Mouse (Mus musculus) CD4-positive helper T cell, adult 2 months (primary cell): Measurements from ENCODE around the gene Spsb4.

Experiments used
- DNase-seq: peaks from one replicate; pipeline ENCODE4 v3.0.0-alpha.2; 2012; ENCODE audit warnings: low read depth, missing footprints, low spot score

The Spsb4 gene

DNA sequence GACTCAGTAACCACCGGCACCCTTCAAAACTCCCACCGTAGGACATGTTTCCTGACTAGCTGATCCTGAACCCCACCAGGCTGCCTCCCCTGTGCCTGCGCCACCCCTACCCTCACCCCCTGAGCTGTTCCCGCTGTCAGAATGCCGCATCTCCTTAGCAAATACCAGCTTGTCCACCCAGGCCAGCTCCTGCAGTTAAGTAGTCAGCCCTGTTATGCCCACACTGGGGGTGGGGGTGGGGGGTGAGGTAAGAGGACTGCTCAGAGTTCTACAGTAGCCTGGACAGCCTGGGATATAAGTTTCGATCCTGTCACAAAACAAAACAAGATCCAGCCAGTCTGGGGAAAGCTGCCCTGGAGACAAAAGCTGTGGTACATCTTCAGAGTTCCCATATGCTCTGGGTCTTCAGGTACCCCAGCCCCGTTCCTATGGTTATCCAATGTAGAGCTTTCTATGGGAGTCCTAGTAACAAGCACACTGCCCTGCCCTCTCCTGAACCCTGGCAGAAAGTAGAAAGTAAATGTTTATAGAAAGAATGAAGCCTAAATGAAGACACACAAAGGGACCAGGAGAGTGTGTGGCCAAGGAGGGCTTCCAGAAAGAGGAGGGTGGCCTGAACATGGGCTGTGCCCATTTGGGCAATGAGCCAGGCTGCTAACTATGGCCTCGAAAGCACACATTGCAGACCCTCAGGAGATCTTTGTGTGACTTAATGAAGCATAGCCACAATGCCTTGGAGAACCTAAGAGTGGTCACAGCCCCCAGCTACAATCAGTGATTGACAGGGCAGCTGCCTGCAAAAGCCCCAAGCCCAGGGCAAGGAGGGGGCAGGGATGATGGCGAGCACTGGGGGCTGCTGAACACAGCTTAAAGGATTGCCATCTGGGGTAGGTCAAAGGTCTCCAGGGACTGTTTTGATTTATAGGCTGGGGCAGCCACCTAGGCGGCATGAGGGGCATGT lies 38.3 kb downstream of the Spsb4 start:
- DNase-seq: no peak

DNA sequence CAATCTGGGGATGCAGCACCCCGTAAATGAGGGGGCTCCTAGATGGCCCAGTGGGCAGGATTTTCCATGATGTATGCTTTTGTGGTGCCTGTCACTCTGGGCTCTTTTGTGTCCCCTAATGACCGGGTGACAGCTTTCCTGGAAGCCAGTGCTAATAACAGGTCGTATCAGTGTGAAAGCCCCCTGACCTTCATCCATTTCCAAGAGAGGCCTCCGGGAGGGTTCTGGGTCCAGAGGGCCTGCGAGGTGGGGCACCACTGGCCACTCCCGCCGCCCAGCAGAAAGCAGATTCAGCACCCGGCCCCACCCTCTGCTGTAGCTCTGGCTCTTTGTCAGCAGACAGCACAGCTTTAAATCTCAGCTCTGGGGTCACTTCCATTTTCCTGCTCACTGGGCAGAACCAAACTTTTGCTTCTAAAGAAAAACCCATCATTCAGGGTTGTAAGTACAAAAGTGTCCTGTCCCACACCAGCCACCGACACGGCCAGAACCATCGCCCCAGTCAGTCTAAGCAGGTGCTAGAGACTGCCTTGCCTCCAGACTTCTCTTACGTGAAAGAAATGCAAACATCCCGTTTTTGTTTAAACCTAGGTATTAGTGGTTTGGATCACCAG lies 39.1 kb downstream of the Spsb4 start:
- DNase-seq: no peak

DNA sequence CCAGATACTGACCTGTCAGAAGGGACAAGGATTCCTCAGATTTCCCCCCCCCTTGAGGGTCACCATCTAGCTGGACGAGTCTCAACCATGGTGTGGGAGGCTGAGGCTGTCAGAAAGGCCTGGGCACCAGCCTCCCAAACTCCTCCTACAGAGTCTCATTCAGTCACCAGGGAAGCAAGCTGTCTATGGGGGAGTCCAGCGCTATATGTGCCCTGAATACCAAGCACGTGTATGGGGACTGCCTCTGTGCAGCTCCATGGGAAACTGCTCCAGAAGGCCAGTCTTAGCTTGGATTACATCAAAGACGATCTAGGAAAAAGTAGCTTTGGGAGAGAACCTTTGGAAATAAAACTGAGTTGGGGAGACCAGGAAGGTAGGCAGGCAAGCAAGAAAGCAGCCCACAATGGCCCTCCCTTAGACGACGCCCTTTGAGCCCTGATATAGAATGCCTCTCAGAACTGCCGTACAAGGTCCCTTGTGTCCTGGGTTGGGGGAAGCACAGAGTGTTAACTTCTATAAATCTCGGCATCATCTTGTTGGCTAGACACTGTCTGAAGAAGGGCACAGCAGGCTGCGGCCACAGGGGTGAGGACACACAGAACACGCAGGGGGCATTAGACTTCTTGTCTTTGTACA lies 40.4 kb downstream of the Spsb4 start:
- no peak for DNase-seq

DNA sequence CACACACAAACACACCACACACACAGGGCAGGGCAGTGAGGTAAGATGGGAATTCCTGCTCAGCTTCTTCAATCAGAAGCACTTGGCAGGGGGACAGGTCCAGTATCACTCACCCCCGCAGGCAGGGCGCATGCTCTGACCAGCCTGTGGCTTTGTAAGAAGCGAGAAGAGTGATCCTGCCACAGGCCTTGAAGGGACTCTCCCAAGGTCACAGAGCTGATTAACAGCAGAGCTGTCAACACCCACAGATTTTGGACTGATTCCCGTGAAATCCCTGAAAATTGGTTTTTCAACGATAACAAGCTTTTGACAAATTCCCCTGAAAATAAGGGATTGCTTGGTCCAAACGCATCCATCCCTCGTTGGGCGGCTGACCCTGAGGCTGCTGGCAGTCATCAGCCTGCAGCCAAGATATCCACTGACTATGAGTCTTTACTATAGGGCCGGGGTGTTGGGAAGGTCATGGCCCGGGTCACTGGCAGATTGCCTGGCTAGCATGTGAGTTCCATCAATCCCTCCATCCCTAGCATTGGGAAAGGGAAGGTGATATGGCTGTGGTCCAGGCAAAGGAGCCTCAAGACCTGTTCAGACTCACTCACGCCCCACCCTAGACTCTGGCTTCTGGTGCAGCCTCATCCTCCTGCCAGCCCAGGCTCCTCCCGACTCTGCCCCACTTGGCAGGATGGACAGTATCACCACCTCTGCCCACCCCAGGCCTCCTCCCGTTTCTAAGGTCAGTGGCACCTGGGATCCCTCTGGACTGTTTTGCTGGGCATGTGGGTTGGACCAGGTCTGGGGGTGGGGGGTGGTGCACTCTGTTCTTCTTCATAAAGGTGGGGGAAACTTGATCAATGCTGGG lies 41.1 kb downstream of the Spsb4 start:
- DNase-seq: no peak

DNA sequence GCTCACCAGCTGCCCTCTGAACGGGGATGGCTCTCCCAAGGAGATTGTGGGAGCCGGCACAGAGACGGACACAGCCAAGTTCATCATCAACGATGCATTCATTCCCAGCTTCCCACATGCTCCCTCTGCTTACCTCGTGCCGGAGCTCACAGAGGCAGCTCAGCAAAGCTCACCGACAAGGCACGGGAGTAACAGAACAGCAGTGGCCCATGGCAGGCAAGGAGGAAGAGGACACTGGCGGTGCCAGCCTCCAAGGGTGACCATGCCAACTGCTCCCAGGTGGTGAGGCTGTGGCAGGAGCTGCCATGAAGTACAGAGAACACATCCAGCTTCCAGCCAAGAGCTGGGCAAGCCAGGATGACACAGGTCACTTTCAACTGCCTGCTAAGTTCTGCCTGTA lies 45.6 kb downstream of the Spsb4 start:
- no peak for DNase-seq

DNA sequence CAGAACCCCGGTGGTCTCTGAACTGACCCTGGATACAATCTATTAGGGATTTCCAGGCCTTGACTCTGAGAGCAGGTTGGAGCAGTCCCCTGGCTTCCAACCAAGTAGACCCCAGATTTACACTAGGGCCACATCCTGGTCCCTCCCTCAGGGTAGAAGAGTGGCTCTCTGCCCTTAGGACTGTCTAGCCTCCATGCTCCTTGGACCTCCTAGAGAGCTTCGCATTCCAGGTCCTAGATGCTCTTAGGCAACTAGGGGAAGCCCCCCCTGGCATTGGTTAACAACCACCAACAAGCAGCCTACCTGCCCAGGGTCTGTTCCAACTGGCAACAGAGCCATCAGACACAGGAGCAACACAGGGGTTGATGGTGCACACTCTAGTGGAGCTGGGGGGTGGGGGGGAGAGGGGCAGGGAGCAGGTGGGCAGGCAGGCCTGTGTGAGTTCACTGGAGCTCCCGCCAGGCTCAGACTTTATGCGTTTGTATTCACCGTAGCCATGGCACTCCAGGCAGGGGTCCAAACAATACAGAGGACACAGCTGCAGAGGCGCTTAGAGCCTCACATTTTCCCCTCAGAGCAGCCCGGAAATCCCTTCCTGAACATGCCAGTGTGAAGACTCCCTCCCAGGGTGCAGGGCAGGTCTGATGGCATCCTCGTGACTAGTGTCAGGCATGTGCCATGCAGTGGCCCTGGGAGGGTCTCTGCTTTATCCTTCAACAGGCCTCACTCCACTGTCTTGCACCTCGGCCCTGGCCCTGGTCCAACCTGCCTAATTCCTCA lies 46.8 kb downstream of the Spsb4 start:
- DNase-seq: no peak

DNA sequence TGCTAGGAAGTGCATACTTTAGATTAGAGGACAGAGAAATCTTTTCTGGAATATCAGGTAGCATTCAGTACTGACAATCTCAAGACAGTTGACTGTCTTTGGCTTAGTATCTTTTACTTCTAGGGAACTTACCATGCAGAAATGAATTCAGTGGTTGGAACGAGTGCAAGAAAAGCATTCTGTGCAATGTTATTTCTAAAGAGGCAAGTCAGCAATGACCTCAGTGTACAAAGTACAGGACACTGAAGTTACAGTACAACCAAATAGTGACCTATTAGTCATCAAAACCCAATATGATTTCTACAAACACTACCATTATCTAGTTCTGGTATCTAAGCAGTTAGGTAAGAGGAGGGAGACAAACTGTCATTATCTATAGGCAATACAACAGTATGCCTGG lies 51.1 kb downstream of the Spsb4 start:
- no peak for DNase-seq

DNA sequence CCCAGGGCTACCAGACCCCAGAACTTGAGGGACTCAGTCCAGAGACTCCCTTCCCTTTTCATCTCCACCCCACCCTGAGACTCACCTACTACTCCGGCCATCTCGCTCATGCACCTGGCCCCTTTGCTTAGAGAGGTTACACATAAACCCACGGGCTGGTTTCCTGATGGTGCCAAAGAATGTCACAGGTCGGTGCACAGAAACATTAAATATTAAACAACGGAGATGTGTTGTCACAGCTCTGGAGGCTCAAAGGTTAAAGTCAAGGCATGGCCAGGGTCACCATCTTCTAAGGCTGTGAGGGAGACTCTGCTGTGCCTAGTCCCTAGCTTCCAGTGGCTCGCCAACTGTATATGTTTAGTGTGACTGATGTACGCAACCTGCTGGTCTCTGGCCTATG lies 52.2 kb downstream of the Spsb4 start:
- DNase-seq: no peak

DNA sequence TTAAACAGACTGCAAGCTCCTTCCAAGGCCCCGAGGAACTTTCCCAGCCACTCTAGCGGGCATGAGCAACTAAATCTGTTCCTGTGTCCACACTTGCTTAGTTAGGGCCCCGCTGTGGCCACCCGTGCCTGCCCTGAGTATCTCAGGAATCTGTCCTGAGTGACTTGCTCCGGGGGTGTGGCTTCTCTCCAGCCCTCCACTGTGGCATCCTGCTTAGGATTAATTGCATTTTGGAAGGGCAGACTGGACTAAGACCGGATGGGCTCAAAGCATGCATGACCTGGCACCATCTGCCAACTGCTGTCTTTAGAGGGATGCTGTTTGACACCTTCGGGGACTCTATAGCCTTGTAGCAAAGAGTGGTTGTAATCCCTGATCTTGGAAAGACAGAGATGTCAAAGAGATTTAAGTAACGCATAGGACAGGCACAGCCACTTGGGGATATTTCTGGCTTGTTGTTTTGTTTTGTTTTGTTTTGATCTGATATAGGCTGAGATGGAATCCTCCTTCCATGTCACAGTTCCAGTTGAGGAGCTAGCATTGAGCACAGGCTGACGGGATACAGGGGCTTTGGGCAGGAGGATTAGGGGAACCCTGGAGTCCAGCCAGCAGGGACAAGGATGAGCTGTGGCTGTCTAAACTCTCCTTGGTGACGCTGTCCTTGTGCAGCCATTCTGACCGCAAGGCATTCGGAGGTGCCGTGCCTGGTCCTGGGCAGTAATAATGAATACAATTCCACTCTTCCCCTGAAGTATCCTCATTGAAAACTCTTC lies 55.0 kb downstream of the Spsb4 start:
- DNase-seq: no peak

DNA sequence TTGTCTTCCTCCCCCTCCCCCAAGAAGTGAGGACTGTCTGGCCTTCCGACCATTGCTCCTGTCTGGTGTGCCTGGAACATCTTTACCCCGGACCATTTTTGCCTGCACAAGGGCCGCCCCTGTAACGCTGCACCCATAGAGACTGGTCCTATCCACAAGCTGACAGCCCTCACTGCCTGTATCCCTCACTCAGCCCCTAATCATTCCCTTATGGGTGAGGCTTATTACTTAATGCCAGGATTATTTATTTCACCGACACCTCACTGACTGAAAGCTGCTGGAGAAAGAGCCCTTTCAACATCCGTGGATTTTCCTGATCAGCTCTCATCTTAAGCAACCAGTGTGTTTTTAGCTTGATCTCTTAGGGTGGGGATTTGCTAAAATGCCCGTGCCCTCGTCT lies 55.9 kb downstream of the Spsb4 start:
- no peak for DNase-seq

DNA sequence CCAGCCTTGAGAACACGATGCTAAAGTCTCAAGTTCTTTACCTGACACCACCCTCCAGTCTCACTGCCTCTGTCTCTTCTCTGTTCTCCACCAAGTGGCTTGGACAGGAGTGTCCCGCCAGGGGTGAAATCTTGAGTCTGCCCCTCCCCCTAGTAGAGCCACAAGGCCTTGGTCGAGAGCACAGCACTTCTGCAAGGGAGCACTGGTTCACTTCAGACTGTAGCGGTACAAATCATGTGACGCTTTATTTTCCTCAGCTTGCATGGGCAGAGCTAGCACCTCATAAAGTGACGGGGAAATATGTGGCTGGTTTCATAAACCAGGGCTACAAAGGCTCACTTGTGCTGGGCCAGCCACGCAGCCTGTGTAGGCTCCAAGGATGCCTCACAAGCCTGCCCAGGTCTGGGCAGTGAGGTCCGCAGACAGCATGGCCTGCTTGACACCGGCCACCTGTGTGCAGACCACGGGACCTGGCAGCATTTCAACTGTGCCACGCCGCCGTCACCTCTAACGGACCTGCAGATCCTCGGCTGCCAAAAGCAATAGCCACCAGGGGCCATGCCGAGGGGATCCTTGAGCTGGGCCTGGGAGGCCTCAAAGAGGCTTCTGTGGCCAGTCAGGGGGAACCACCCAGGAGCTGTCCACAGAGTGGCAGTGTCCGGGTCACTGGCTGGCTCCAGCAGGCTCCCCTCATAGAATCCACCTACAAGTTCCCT lies 56.5 kb downstream of the Spsb4 start:
- no peak for DNase-seq

DNA sequence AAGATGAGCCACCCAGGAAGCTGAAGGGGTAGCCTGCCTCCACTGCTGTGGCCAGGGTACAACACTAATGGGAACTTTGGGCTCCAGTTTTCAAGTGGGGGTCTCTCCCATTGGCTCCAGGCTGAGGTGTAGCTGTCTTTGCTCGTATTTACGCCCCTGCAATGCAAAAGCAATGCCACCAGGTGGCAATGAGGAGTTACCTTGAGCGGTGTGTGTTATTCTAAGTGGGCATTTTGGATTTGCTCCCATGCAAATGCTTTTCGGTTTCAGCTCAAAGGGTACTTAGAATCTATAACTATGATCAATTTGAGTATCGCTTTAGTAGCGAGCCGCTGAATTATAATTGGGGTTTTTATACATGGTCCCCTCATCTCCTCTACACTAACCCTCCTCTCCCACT lies 57.6 kb downstream of the Spsb4 start:
- peak; percentile 24 for DNase-seq

DNA sequence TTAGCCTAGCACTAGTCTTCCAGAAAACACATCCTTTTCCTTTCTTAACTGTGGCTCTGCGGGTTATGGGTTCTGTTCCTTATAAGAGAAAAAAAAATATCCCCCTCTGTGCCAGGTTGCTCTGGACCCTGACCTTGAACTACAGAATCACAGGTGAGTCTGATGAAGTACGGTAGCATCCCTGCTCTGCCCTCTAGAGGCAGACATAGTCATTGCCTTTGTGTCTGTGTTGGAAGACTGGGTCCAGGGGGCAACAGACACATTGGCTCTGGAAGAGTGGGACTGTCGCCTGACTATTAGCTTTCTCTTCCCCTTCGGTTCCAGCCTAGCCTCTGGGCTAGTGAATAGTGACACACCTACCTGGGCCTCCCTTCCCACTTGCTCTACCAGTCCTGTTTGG lies 58.4 kb downstream of the Spsb4 start:
- DNase-seq: peak; percentile 28

DNA sequence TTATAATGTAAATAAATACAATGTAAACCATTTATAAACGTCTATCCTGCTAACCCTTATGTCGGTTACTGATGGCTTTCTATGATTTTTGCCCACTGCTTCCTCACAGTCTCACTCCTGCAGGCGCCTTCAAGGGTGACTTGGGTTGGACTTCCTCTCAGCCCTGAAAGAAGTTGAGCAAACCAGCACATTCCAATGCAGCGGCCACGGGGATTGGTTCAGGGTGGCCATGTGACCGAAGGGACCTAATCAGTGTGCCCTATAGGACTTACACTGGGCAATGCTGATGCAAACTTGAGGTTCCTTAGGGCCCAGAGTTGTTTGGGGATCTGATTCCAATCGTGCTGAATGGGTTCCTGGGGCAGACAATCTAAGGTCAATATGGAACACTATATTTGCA lies 59.2 kb downstream of the Spsb4 start:
- DNase-seq: no peak

DNA sequence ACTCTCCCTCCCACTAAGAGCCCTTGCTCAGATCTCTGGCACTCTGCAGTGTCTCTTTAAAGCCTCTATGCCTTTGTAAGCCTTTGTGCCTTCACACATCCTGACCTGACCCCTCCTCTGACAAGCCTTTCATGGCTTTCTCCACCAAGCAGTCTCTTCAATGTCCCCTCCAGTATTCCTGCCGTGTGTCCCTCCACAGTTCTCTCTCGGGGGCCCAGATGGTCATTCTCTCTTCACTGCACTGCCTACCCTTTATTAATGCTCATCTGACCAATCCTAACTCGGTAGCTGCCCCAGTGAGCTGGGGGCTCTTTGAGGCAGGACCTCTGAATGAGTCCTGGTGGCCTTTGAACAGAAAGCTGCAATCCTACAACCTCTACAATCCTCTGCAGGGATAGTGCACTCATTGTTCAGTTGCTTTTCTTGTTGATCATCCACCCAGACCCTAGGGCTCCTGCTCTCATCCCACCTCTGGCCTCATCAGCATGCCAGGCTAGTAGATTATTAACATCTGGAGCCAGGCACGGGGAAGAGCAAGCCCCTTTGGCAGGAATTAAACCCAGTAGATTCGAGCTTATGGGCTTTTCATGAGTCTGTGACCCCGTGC lies 60.5 kb downstream of the Spsb4 start:
- DNase-seq: no peak

DNA sequence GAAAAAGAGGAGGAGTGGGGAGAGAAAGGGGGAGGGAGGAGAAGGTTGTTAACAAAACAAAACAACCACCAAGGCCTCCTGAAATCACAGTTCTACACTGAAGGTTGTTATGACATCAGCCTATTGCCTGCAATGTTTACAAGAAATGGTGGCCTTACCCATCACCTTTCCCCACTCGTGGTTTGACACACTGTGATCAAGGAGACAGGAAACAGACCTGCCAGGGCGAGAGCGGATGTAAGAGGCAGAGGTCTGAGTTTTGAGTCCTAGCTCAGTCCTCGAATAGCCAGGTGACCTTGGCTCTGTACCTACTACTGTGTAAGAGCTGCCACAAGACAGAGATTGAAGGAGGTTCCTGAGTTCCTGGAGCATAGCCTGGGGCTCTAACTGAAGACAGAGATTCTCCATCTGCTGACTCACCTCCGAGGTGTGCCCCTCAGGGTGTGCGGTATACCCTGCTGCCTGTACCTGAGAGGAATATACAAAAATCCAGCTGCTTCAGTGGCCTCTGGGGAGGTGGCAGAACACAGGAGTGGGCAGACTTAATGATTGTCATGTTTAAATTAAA lies 61.3 kb downstream of the Spsb4 start:
- DNase-seq: peak; percentile 47

DNA sequence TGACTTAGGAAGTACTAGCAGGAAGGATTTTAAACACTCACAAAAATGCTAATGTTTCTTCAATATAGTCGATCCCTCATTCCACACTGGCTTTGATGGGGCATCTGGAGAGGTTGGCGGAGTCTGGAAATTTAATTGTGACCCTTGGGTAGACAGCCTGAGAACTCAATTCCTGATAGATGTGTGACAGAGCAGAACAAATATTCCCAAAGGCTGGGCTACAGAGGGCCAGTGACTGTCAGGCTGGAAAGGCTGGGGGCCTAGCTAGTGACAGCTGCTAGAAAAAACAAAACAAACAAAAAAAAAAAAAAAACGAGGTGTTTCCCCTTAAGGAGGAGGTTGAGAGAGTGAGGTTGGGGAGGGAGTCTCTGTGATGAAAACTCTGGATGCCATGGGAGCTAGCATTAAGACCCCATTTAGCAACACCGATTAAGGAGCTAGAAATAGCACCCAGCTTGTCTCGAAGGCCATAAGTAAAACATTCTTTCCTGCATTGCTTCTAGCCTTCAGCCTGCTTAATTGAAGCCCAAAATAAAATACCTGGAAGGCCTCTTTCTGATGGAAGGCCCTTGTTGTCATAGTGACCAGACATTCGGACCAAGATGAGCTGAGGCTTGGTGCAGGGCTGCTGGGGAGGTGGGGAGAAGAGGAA lies 61.9 kb downstream of the Spsb4 start:
- DNase-seq: no peak
